Mouse (Mus musculus): Measurements from ENCODE around the gene Olfr170.
"Not testable (repeated sequence)": the region's sequence is repeated elsewhere in the genome, so short reads cannot be mapped to it uniquely, and the experiment has no call there.

Gene Olfr170

DNA sequence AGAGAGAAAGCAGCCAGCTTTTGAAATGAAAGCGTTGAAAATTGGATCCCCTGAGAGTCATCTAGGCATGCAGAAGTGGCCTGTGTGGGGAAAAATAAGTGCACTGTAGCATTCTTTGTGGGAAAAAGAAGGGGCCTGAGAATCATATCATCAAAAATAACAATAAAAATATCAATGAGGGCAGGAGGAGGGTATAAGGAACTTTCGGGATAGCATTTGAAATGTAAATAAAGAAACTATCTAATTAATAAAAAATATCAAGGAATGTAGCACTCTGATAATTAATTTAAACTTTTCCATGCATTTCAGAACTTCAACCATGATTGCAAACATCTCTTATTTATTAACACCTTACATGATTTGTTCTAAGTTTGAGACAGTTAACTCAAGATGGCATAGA lies at the start of gene Olfr170:
Gene Olfr170, minus strand, starts transcription at position 101 of the 400 bp plus-strand sequence.
- DNase-seq, result not testable (repeated sequence)

- DNase-seq, result no peak
These were observed 18.1 kb upstream of the Olfr170 start, which contains the start of gene Olfr171 for GRCm38 (mm10) chr16:19629816-19630215. Gene Olfr171 (minus strand): TSS chr16:19629916.

DNA sequence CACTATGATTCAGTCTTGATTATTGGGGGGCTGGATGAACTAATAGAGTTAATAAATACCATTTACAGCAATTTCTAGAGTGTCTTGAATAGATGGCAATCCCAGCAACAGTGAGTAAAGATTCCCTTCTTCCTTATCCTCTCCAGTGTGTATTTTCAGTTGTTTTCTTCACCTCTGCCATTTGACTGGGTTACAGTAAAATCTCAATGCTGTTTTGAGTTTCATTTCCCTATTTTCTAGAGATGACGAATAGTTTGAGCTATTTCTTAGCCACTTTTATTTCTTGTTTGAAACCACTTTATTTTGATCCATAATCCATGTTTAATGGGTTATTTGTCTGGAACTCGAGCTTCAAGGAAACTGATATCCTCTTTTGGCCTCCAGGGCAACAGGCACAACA lies 8.5 kb downstream of the Olfr170 start:
- DNase-seq, result no peak

DNA sequence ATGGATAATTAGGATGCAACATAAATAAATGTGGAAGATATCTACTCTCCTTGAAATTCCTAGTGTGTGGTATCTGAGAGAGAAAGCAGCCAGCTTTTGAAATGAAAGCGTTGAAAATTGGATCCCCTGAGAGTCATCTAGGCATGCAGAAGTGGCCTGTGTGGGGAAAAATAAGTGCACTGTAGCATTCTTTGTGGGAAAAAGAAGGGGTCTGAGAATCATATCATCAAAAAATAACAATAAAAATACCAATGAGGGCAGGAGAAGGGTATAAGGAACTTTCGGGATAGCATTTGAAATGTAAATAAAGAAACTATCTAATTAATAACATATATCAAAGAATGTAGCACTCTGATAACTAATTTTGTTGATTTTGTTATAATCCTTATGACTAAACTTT lies 40.0 kb downstream of the Olfr170 start, which contains the start of gene Olfr169:
Gene Olfr169, minus strand, starts transcription at position 101 of the 400 bp plus-strand sequence.
- not testable (repeated sequence) for DNase-seq

Data from thymus, postnatal 36 days (tissue).